Mouse (Mus musculus) embryonic facial prominence, embryonic 10.5 days (tissue): ENCODE measurements around the gene Bysl. TPM values are rescaled to one million over a fixed set of nuclear protein-coding genes. Genes with fewer than 3 reads are reported as not detected.
A peak's percentile ranks its signal among the peaks of the same experiment; 100 is the strongest.
"Not testable (repeated sequence)": the region's sequence is repeated elsewhere in the genome, so short reads cannot be mapped to it uniquely, and the experiment has no call there.

ENCODE experiments used
- DNase-seq: peaks from one replicate; pipeline ENCODE4 v3.0.0-alpha.2; 2017; ENCODE audit warnings: low spot score
- H3K27ac ChIP-seq: fragments of 300-500 bp; sonication (generic); replicated peaks from 2 replicates; pipeline ENCODE4 v1.5.1; 2016; ENCODE audit warnings: mild to moderate bottlenecking
- H3K27me3 ChIP-seq: fragments of 300-500 bp; sonication (generic); replicated peaks from 2 replicates; pipeline ENCODE4 v1.6.1; 2016; ENCODE audit warnings: low read depth, mild to moderate bottlenecking; ENCODE audit not compliant: poor library complexity, severe bottlenecking
- H3K36me3 ChIP-seq: fragments of 300-500 bp; sonication (generic); replicated peaks from 2 replicates; pipeline ENCODE4 v1.6.1; 2016; ENCODE audit warnings: mild to moderate bottlenecking, moderate library complexity
- H3K4me1 ChIP-seq: fragments of 300-500 bp; sonication (generic); 2 replicates; pipeline ENCODE4 v1.6.1; 2016
- H3K4me3 ChIP-seq: fragments of 300-500 bp; sonication (generic); 2 replicates; pipeline ENCODE4 v1.5.1; 2016; ENCODE audit warnings: mild to moderate bottlenecking, moderate library complexity
- H3K9me3 ChIP-seq: fragments of 300-500 bp; sonication (generic); 2 replicates; pipeline ENCODE4 v1.6.1; 2016; ENCODE audit warnings: mild to moderate bottlenecking
- WGBS: fragments of 180-500 bp; shearing (Covaris S2); methylation state at CpG from one replicate; pipeline ENCODE4 v1.1.7; 2016; 5-methylcytosine and 5-hydroxymethylcytosine counted together
- polyA plus RNA-seq: library from polyadenylated mRNA; unstranded; fragments of >200 nt; fragmentation: Nextera tagmentation; extraction: Ambion mirVana; gene quantifications from 2 replicates; pipeline ENCODE4 v1.2.1, GENCODE M21; 2016

Gene Bysl
- polyA plus RNA-seq, 1 experiment from 2014 or later, result 43.8 TPM

GRCm38 (mm10) chr17:47629717-47630677 lies 18.7 kb upstream of the Bysl start:
- no peak for DNase-seq
- WGBS, result under 1% methylated on average over 61 of the region's 61 CpGs

GRCm38 (mm10) chr17:47628851-47629676 lies 17.8 kb upstream of the Bysl start:
- Histone ChIP-seq H3K4me1 (peaks cover 36% of the 10 kb centered on the region), H3K9me3 (no peaks in the 10 kb centered on the region), H3K4me3 (peak overlapping the region; percentile 73), H3K36me3 (peaks cover 37% of the 10 kb centered on the region), H3K27ac (peak overlapping the region; percentile 92), H3K27me3 (no peaks in the 10 kb centered on the region)
- under 1% methylated on average over 63 of the region's 63 CpGs for WGBS
- peak; percentile 98 for DNase-seq

More at GRCm38 (mm10) chr17:47629717-47630677, 18.7 kb upstream of the Bysl start:
- Histone ChIP-seq H3K27ac (peak overlapping the region; percentile 92), H3K27me3 (no peaks in the 10 kb centered on the region), H3K4me1 (peaks cover 36% of the 10 kb centered on the region), H3K9me3 (no peaks in the 10 kb centered on the region), H3K36me3 (peaks cover 27% of the 10 kb centered on the region), H3K4me3 (peak overlapping the region; percentile 73)

- no peak for DNase-seq
- Histone ChIP-seq H3K9me3 (no peaks in the 10 kb centered on the region), H3K27ac (no peak overlapping the region), H3K36me3 (peaks cover 50% of the 10 kb centered on the region), H3K27me3 (no peaks in the 10 kb centered on the region), H3K4me3 (peak overlapping the region; percentile 73; the same call in 1 of the 2 replicates), H3K4me1 (peaks cover 36% of the 10 kb centered on the region)
- WGBS, result 83% methylated on average over 2 of the region's 2 CpGs
Measured at GRCm38 (mm10) chr17:47627791-47628190, 16.5 kb upstream of the Bysl start.

GRCm38 (mm10) chr17:47626031-47626430 lies 14.7 kb upstream of the Bysl start:
- H3K27me3 ChIP-seq, result no peaks in the 10 kb centered on the region
- peaks cover 22% of the 10 kb centered on the region for H3K4me1 ChIP-seq
- peaks cover 67% of the 10 kb centered on the region for H3K36me3 ChIP-seq
- H3K9me3 ChIP-seq, result no peaks in the 10 kb centered on the region
- 89% methylated on average over 5 of the region's 5 CpGs for WGBS
- no peak overlapping the region for H3K27ac ChIP-seq
- no peak for DNase-seq
- no peak overlapping the region for H3K4me3 ChIP-seq

- WGBS, result 96% methylated on average over 2 of the region's 2 CpGs
- H3K27ac ChIP-seq, result no peak overlapping the region
- H3K36me3 ChIP-seq, result peaks cover 77% of the 10 kb centered on the region
- H3K27me3 ChIP-seq, result no peaks in the 10 kb centered on the region
- H3K9me3 ChIP-seq, result no peaks in the 10 kb centered on the region
- no peak for DNase-seq
- no peak overlapping the region for H3K4me3 ChIP-seq
- peaks cover 12% of the 10 kb centered on the region for H3K4me1 ChIP-seq
Measured at GRCm38 (mm10) chr17:47625088-47625487, 13.8 kb upstream of the Bysl start.

GRCm38 (mm10) chr17:47624572-47624971 lies 13.3 kb upstream of the Bysl start:
- WGBS, result 88% methylated on average over 5 of the region's 5 CpGs
- not testable (repeated sequence) for H3K4me3 ChIP-seq, H3K9me3 ChIP-seq, H3K27me3 ChIP-seq, DNase-seq, H3K27ac ChIP-seq, H3K4me1 ChIP-seq
- H3K36me3 ChIP-seq, result peaks cover 82% of the 10 kb centered on the region

- 93% methylated on average over 14 of the region's 14 CpGs for WGBS
- Histone ChIP-seq H3K4me3 (no peak overlapping the region), H3K27ac (no peak overlapping the region), H3K36me3 (peaks cover 94% of the 10 kb centered on the region), H3K4me1 (peaks cover 2% of the 10 kb centered on the region), H3K27me3 (no peaks in the 10 kb centered on the region), H3K9me3 (no peaks in the 10 kb centered on the region)
- DNase-seq, result no peak
Measured at GRCm38 (mm10) chr17:47622912-47623554, 11.7 kb upstream of the Bysl start.

GRCm38 (mm10) chr17:47618556-47619311 lies 7.4 kb upstream of the Bysl start:
- H3K27me3 ChIP-seq, result no peaks in the 10 kb centered on the region
- H3K4me1 ChIP-seq, result no peaks in the 10 kb centered on the region
- no peaks in the 10 kb centered on the region for H3K9me3 ChIP-seq
- WGBS, result 92% methylated on average over 13 of the region's 13 CpGs
- no peak overlapping the region for H3K27ac ChIP-seq
- no peak overlapping the region for H3K4me3 ChIP-seq
- peaks cover 96% of the 10 kb centered on the region for H3K36me3 ChIP-seq
- no peak for DNase-seq

GRCm38 (mm10) chr17:47617605-47618307 lies 6.5 kb upstream of the Bysl start:
- Histone ChIP-seq H3K36me3 (peaks cover 95% of the 10 kb centered on the region), H3K9me3 (no peaks in the 10 kb centered on the region), H3K4me3 (no peak overlapping the region), H3K27ac (no peak overlapping the region), H3K27me3 (no peaks in the 10 kb centered on the region), H3K4me1 (peaks cover 3% of the 10 kb centered on the region)
- 90% methylated on average over 9 of the region's 9 CpGs for WGBS
- no peak for DNase-seq

GRCm38 (mm10) chr17:47616652-47617051 lies 5.4 kb upstream of the Bysl start:
- Histone ChIP-seq H3K4me3 (no peak overlapping the region), H3K9me3 (no peaks in the 10 kb centered on the region), H3K36me3 (peaks cover 86% of the 10 kb centered on the region), H3K27me3 (no peaks in the 10 kb centered on the region), H3K27ac (no peak overlapping the region), H3K4me1 (peaks cover 13% of the 10 kb centered on the region)
- WGBS, result 89% methylated on average over 4 of the region's 4 CpGs
- DNase-seq, result no peak

- Histone ChIP-seq H3K27ac (no peak overlapping the region), H3K4me3 (no peak overlapping the region), H3K27me3 (no peaks in the 10 kb centered on the region), H3K4me1 (peaks cover 13% of the 10 kb centered on the region), H3K9me3 (no peaks in the 10 kb centered on the region), H3K36me3 (peaks cover 81% of the 10 kb centered on the region)
- DNase-seq, result no peak
- WGBS, result 95% methylated on average over 8 of the region's 8 CpGs
Measured at GRCm38 (mm10) chr17:47616119-47616518, 4.8 kb upstream of the Bysl start.
